ENCODE assay signal across 19 mouse cellular contexts in the genomic region with DNA sequence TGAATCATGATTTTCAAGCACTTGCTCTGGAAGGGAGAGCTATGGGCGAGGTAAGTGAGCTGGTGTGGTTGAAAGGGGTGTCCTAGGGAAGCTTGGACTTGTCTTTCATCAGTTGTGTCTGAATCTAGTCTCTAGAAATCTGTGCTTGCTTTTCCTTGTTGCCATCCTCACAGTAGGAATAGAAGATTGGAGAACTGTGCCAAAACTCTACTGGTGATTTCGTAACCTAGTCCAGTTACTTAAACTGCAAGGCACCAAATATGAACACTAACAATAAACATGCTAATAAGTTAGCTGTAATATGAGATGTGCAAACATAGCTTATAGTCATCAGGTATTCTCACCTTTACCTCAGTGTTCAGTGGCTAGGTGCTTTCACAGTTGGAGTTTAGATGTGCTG. TPM values are rescaled to one million over a fixed set of nuclear protein-coding genes. Genes with fewer than 3 reads are reported as not detected.
A peak's percentile ranks its signal among the peaks of the same experiment; 100 is the strongest.
DNase-seq lines count a peak whose midpoint lies in the region; ATAC-seq and TF ChIP-seq lines count a peak whose summit lies in the region.
"Had no signal": no experiment of that assay in that cellular context is flagged by ENCODE, and none has a peak within 500 bp of the region (broad histone marks: within the 10 kb centered on the region; RNA-seq: fewer than 3 reads in every experiment).

No protein-coding gene starts in this region.

- H3K4me3 ChIP-seq in lung, embryonic 14.5 days (ENCODE audit: low read depth, low read length): no peak overlapping the region
- H3K4me3 ChIP-seq in midbrain, embryonic 13.5 days (replicated peaks): no peak overlapping the region
- H3K4me3 ChIP-seq in hindbrain, postnatal 0 days (ENCODE audit: low read length): no peak overlapping the region
- H3K4me3 ChIP-seq: embryonic facial prominence, embryonic 12.5 days; forebrain, embryonic 13.5 days; heart, embryonic 15.5 days; hindbrain, embryonic 13.5 days; intestine, embryonic 15.5 days had no signal

- no peak overlapping the region for H3K4me2 ChIP-seq in lung, embryonic 14.5 days
- no peak overlapping the region for H3K4me2 ChIP-seq in midbrain, embryonic 13.5 days (replicated peaks)
- H3K4me2 ChIP-seq in hindbrain, postnatal 0 days (ENCODE audit: low read depth, low read length): no peak overlapping the region
- H3K4me2 ChIP-seq: embryonic facial prominence, embryonic 12.5 days; forebrain, embryonic 13.5 days; heart, embryonic 11.5 days; heart, embryonic 15.5 days; hindbrain, embryonic 13.5 days; intestine, embryonic 15.5 days had no signal

- no peak overlapping the region for H3K9ac ChIP-seq in lung, embryonic 14.5 days
- H3K9ac ChIP-seq in midbrain, embryonic 13.5 days (replicated peaks): no peak overlapping the region
- H3K9ac ChIP-seq in hindbrain, postnatal 0 days (replicated peaks; ENCODE audit: low read length): no peak overlapping the region
- H3K9ac ChIP-seq: embryonic facial prominence, embryonic 12.5 days; forebrain, embryonic 13.5 days; forebrain, postnatal 0 days; heart, embryonic 15.5 days; hindbrain, embryonic 13.5 days; intestine, embryonic 15.5 days had no signal

- H3K36me3 ChIP-seq in lung, embryonic 14.5 days (ENCODE audit: insufficient read depth): peaks cover 55% of the 10 kb centered on the region
- H3K36me3 ChIP-seq in midbrain, embryonic 13.5 days: peaks cover 31% of the 10 kb centered on the region
- H3K36me3 ChIP-seq in hindbrain, postnatal 0 days (ENCODE audit: insufficient read depth, low read length): peaks cover 3% of the 10 kb centered on the region; the same call in 1 of the 2 replicates

- WGBS in lung, embryonic 14.5 days: 87% methylated on average over 2 of the region's 2 CpGs
- 97% methylated on average over 2 of the region's 2 CpGs for WGBS in midbrain, embryonic 13.5 days
- 79% methylated on average over 2 of the region's 2 CpGs for WGBS in hindbrain, postnatal 0 days

- H3K4me1 ChIP-seq in lung, embryonic 14.5 days (ENCODE audit: insufficient read depth): no peaks in the 10 kb centered on the region
- no peaks in the 10 kb centered on the region; the same call in 1 of the 2 replicates for H3K4me1 ChIP-seq in midbrain, embryonic 13.5 days (replicated peaks)
- no peaks in the 10 kb centered on the region for H3K4me1 ChIP-seq in hindbrain, postnatal 0 days (ENCODE audit: insufficient read depth, low read length)
- H3K4me1 ChIP-seq: embryonic facial prominence, embryonic 12.5 days; forebrain, embryonic 13.5 days had no signal

- DNase-seq in frontal cortex, postnatal 36 days (ENCODE audit: low spot score in 2 of 2): no peak
- peak; percentile 17 for DNase-seq in lung, embryonic 14.5 days
- DNase-seq in lung, postnatal 4 days: no peak
- DNase-seq in adipocyte (ENCODE audit: low spot score): peak; percentile 64
- peak; percentile 30 for DNase-seq in fibroblast of lung, adult 2 months (ENCODE audit: low read depth)
- DNase-seq in hindbrain, postnatal 0 days (ENCODE audit: low spot score): no peak
- DNase-seq: adrenal gland, adult 8-10 months; cerebellum, adult 11-12 months; forebrain, postnatal 0 days; heart, postnatal 14 days had no signal

- no peaks in the 10 kb centered on the region for H3K27me3 ChIP-seq in lung, embryonic 14.5 days (ENCODE audit: insufficient read depth, low read length)
- H3K27me3 ChIP-seq in midbrain, embryonic 13.5 days: no peaks in the 10 kb centered on the region
- H3K27me3 ChIP-seq in hindbrain, postnatal 0 days (ENCODE audit: insufficient read depth, low read length): no peaks in the 10 kb centered on the region
- H3K27me3 ChIP-seq: CH12.LX; embryonic facial prominence, embryonic 12.5 days; forebrain, embryonic 13.5 days; heart, embryonic 15.5 days; hindbrain, embryonic 13.5 days; intestine, embryonic 15.5 days had no signal

- no peak overlapping the region for H3K27ac ChIP-seq in lung, embryonic 14.5 days (ENCODE audit: low read depth)
- no peak overlapping the region for H3K27ac ChIP-seq in midbrain, embryonic 13.5 days
- no peak overlapping the region for H3K27ac ChIP-seq in hindbrain, postnatal 0 days
- H3K27ac ChIP-seq: embryonic facial prominence, embryonic 12.5 days; forebrain, embryonic 13.5 days; heart, embryonic 15.5 days; hindbrain, embryonic 13.5 days; intestine, embryonic 15.5 days had no signal

- no peaks in the 10 kb centered on the region for H3K9me3 ChIP-seq in lung, embryonic 14.5 days (ENCODE audit: low read depth, low read length)
- no peaks in the 10 kb centered on the region for H3K9me3 ChIP-seq in midbrain, embryonic 13.5 days
- no peaks in the 10 kb centered on the region for H3K9me3 ChIP-seq in hindbrain, postnatal 0 days (ENCODE audit: low read length)
- H3K9me3 ChIP-seq: embryonic facial prominence, embryonic 12.5 days; forebrain, embryonic 13.5 days; heart, embryonic 15.5 days; hindbrain, embryonic 13.5 days; intestine, embryonic 15.5 days had no signal

- TF ChIP-seq CTCF in lung, embryonic 14.5 days (IDR thresholded peaks at IDR 0.05; ENCODE audit: low read depth): no peak
- TF ChIP-seq CTCF in hindbrain, postnatal 0 days (IDR thresholded peaks at IDR 0.05; ENCODE audit: low read depth): no peak

- ATAC-seq in frontal cortex, adult (ENCODE audit: low TSS enrichment): peak; percentile 38; the same call in 1 of the 2 replicates
- ATAC-seq in lung, embryonic 14.5 days (ENCODE audit: insufficient read depth): no peak
- no peak for ATAC-seq in midbrain, embryonic 13.5 days
- no peak for ATAC-seq in hindbrain, postnatal 0 days
- ATAC-seq: forebrain, embryonic 13.5 days; forebrain, postnatal 0 days; intestine, embryonic 15.5 days had no signal

RNA-seq across cellular contexts. Expression of gene Pum1, which starts 37.9 kb away (rescaled TPM):
- polyA plus RNA-seq in lung, embryonic 14.5 days (2014; fragmentation: Nextera tagmentation; extraction: Ambion mirVana): 98.4 and 107 TPM in 2 replicates
- polyA plus RNA-seq in midbrain, embryonic 13.5 days (2015; fragmentation: Nextera tagmentation; extraction: Ambion mirVana): 120 TPM in 2 replicates
- 78.0 and 84.4 TPM in 2 replicates for total RNA-seq in hindbrain, postnatal 0 days (2014; rRNA removed)
- 61.9 and 64.9 TPM in 2 replicates for polyA plus RNA-seq in hindbrain, postnatal 0 days (2015; fragmentation: Nextera tagmentation; extraction: Ambion mirVana)

Comparison
In these comparisons a context has a peak if more than half of its experiments do, and no peak if none do; other contexts are left out.
1. DNase-seq: peak in lung, embryonic 14.5 days (single experiment), adipocyte (single experiment) and fibroblast of lung, adult 2 months (single experiment); none in frontal cortex, postnatal 36 days (0 of 2), lung, postnatal 4 days (0 of 2) and hindbrain, postnatal 0 days (single experiment).